Mouse (Mus musculus) brain, embryonic 14.5 days (tissue): ENCODE data around the gene Ctnnal1.

ENCODE experiments used
- CTCF ChIP-seq: fragments of 200-500 bp; IDR thresholded peaks from 2 replicates; pipeline ENCODE4 v1.5.1; 2012; ENCODE audit warnings: inconsistent platforms, mild to moderate bottlenecking, moderate library complexity, borderline replicate concordance; ENCODE audit not compliant: insufficient read depth, insufficient read length; ENCODE audit errors: extremely low read depth
- POLR2A ChIP-seq: fragments of 200-500 bp; IDR thresholded peaks from 2 replicates; pipeline ENCODE4 v1.6.1; 2012; ENCODE audit warnings: mild to moderate bottlenecking, inconsistent platforms, borderline replicate concordance; ENCODE audit not compliant: poor library complexity, insufficient read depth, insufficient read length, severe bottlenecking; ENCODE audit errors: extremely low read depth

GRCm38 (mm10) chr4:56867761-56868160 is 2.8 kb upstream of the Ctnnal1 start:
- TF ChIP-seq CTCF (no peak), POLR2A (no peak)
